Mouse (Mus musculus) MEL (cell line): ENCODE results near the gene Rtn4rl2. TPM values are rescaled to one million over a fixed set of nuclear protein-coding genes. Genes with fewer than 3 reads are reported as not detected.

ENCODE experiments used
- DNase-seq: peaks from one replicate; pipeline ENCODE4 v3.0.0; 2011; ENCODE audit warnings: low read depth, low spot score
- H3K27ac ChIP-seq: 2 replicates; pipeline ENCODE4 v1.5.1; 2012; ENCODE audit warnings: low read depth, mild to moderate bottlenecking, control low read depth, low read length, moderate library complexity; ENCODE audit not compliant: control insufficient read depth
- H3K27me3 ChIP-seq, 2 experiments: fragments of 150-350 bp in 1 of 2; sonication (generic) in 1 of 2; 2 replicates each; pipeline ENCODE4 v1.6.1; 2012; ENCODE audit warnings: low read length in 2 of 2, mild to moderate bottlenecking in 2 of 2, improper control_type of control experiment in 1 of 2, moderate library complexity in 1 of 2; ENCODE audit not compliant: insufficient read depth in 2 of 2, control insufficient read depth in 1 of 2
- H3K36me3 ChIP-seq, 2 experiments: 2 replicates each; pipeline ENCODE4 v1.6.1; 2012 to 2014; ENCODE audit warnings: low read length in 2 of 2, improper control_type of control experiment in 1 of 2, inconsistent platforms in 1 of 2, mild to moderate bottlenecking in 1 of 2; ENCODE audit not compliant: insufficient read depth in 2 of 2, control insufficient read depth in 1 of 2
- H3K4me1 ChIP-seq, 2 experiments: fragments of 150-350 bp in 1 of 2; sonication (generic) in 1 of 2; 2 replicates each; pipeline ENCODE4 v1.6.1; 2012; ENCODE audit warnings: low read length in 2 of 2, improper control_type of control experiment in 1 of 2, mild to moderate bottlenecking in 1 of 2; ENCODE audit not compliant: insufficient read depth in 2 of 2, control insufficient read depth in 1 of 2
- H3K4me3 ChIP-seq, 2 experiments: fragments of 150-350 bp in 1 of 2; sonication (generic) in 1 of 2; 2 replicates each; pipeline ENCODE4 v1.5.1; 2012; ENCODE audit warnings: low read depth in 2 of 2, low read length in 2 of 2, mild to moderate bottlenecking in 2 of 2, moderate library complexity in 2 of 2, control low read depth in 1 of 2, improper control_type of control experiment in 1 of 2; ENCODE audit not compliant: control insufficient read depth in 1 of 2, insufficient read depth in 1 of 2
- H3K79me2 ChIP-seq: 2 replicates; pipeline ENCODE4 v1.6.1; 2012; ENCODE audit warnings: mild to moderate bottlenecking, low read length, moderate library complexity; ENCODE audit not compliant: control insufficient read depth, poor library complexity, insufficient read depth
- H3K9ac ChIP-seq: 2 replicates; pipeline ENCODE4 v1.6.1; 2012; ENCODE audit warnings: low read depth, mild to moderate bottlenecking, control low read depth, low read length, moderate library complexity; ENCODE audit not compliant: control insufficient read depth, poor library complexity, severe bottlenecking
- H3K9me3 ChIP-seq: fragments of 150-350 bp; sonication (generic); replicated peaks from 2 replicates; pipeline ENCODE4 v1.6.1; 2012; ENCODE audit warnings: mild to moderate bottlenecking, low read length, improper control_type of control experiment, moderate library complexity; ENCODE audit not compliant: insufficient read depth
- CHD1 ChIP-seq: IDR thresholded peaks from 2 replicates; pipeline ENCODE4 v1.6.1; 2012; ENCODE audit warnings: low read depth, mild to moderate bottlenecking, inconsistent platforms, low read length, improper control_type of control experiment
- CTCF ChIP-seq, 3 experiments: IDR thresholded peaks in 2 of 3; conservative IDR thresholded peaks in 1 of 3; 2 replicates each; pipeline ENCODE4 v1.5.1; 2011 to 2012; ENCODE audit warnings: low read length in 3 of 3, low read depth in 2 of 3, mild to moderate bottlenecking in 2 of 3, improper control_type of control experiment in 1 of 3, inconsistent platforms in 1 of 3, mixed read lengths in 1 of 3, moderate library complexity in 1 of 3; ENCODE audit not compliant: control insufficient read depth in 1 of 3, insufficient read depth in 1 of 3, poor library complexity in 1 of 3, severe bottlenecking in 1 of 3
- ELF1 ChIP-seq: IDR thresholded peaks from 2 replicates; pipeline ENCODE4 v1.6.1; 2014; ENCODE audit warnings: low read depth, mild to moderate bottlenecking, inconsistent platforms, low read length, improper control_type of control experiment, moderate library complexity
- EP300 ChIP-seq, 2 experiments: IDR thresholded peaks; 2 replicates each; pipeline ENCODE4 v1.6.1; 2011; ENCODE audit warnings: improper control_type of control experiment in 2 of 2, low read length in 2 of 2, low read depth in 1 of 2, mild to moderate bottlenecking in 1 of 2
- ETS1 ChIP-seq: IDR thresholded peaks from 2 replicates; pipeline ENCODE4 v1.6.1; 2012; ENCODE audit warnings: low read depth, mild to moderate bottlenecking, inconsistent platforms, low read length, improper control_type of control experiment, moderate library complexity
- GATA1 ChIP-seq: IDR thresholded peaks from 2 replicates; pipeline ENCODE4 v1.6.1; 2011; ENCODE audit warnings: low read depth, low read length, improper control_type of control experiment
- HCFC1 ChIP-seq: IDR thresholded peaks from 2 replicates; pipeline ENCODE4 v1.6.1; 2012; ENCODE audit warnings: low read depth, mild to moderate bottlenecking, inconsistent platforms, low read length, improper control_type of control experiment, moderate library complexity
- KAT2A ChIP-seq: conservative IDR thresholded peaks from 2 replicates; pipeline ENCODE4 v1.6.1; 2012; ENCODE audit warnings: low read depth, low read length, improper control_type of control experiment, inconsistent platforms
- MAFK ChIP-seq: IDR thresholded peaks from 2 replicates; pipeline ENCODE4 v1.6.1; 2011; ENCODE audit warnings: low read depth, mild to moderate bottlenecking, low read length, improper control_type of control experiment, borderline replicate concordance
- MAX ChIP-seq: IDR thresholded peaks from 2 replicates; pipeline ENCODE4 v1.6.1; 2011; ENCODE audit warnings: low read length, improper control_type of control experiment
- MAZ ChIP-seq: IDR thresholded peaks from 2 replicates; pipeline ENCODE4 v1.6.1; 2012; ENCODE audit warnings: low read depth, mild to moderate bottlenecking, inconsistent platforms, low read length, improper control_type of control experiment
- MXI1 ChIP-seq: IDR thresholded peaks from 2 replicates; pipeline ENCODE4 v1.6.1; 2011; ENCODE audit warnings: mild to moderate bottlenecking, low read depth, low read length, improper control_type of control experiment
- MYC ChIP-seq: IDR thresholded peaks from 2 replicates; pipeline ENCODE4 v1.6.1; 2011; ENCODE audit warnings: low read depth, mild to moderate bottlenecking, low read length, improper control_type of control experiment, moderate library complexity
- NELFE ChIP-seq: IDR thresholded peaks from 2 replicates; pipeline ENCODE4 v1.6.1; 2011; ENCODE audit warnings: low read depth, low read length, improper control_type of control experiment
- NRF1 ChIP-seq: IDR thresholded peaks from 2 replicates; pipeline ENCODE4 v1.6.1; 2014; ENCODE audit warnings: low read depth, mild to moderate bottlenecking, inconsistent platforms, low read length, improper control_type of control experiment, moderate library complexity; ENCODE audit not compliant: poor library complexity, insufficient read depth, severe bottlenecking
- POLR2A ChIP-seq, 2 experiments: IDR thresholded peaks; 2 replicates each; pipeline ENCODE4 v1.6.1; 2011 to 2012; ENCODE audit warnings: low read length in 2 of 2, mild to moderate bottlenecking in 2 of 2, control low read depth in 1 of 2, improper control_type of control experiment in 1 of 2, low read depth in 1 of 2, moderate library complexity in 1 of 2; ENCODE audit not compliant: control insufficient read depth in 1 of 2, insufficient read depth in 1 of 2, poor library complexity in 1 of 2
- POLR2AphosphoS2 ChIP-seq: IDR thresholded peaks from 2 replicates; pipeline ENCODE4 v1.6.1; 2011; ENCODE audit warnings: low read length, improper control_type of control experiment
- POLR2AphosphoS5 ChIP-seq: IDR thresholded peaks from 2 replicates; pipeline ENCODE4 v1.6.1; 2012; ENCODE audit warnings: low read depth, borderline replicate concordance, mild to moderate bottlenecking, inconsistent platforms, low read length, moderate library complexity, mixed read lengths
- RCOR1 ChIP-seq: IDR thresholded peaks from 2 replicates; pipeline ENCODE4 v1.6.1; 2012; ENCODE audit warnings: low read depth, mild to moderate bottlenecking, inconsistent platforms, low read length, improper control_type of control experiment
- SIN3A ChIP-seq: IDR thresholded peaks from 2 replicates; pipeline ENCODE4 v1.6.1; 2012; ENCODE audit warnings: low read length, improper control_type of control experiment, inconsistent platforms
- SMC3 ChIP-seq: IDR thresholded peaks from 2 replicates; pipeline ENCODE4 v1.6.1; 2011; ENCODE audit warnings: low read depth, low read length, improper control_type of control experiment
- TAL1 ChIP-seq: IDR thresholded peaks from 2 replicates; pipeline ENCODE4 v1.6.1; 2012; ENCODE audit warnings: mild to moderate bottlenecking, inconsistent platforms, low read length, moderate library complexity, mixed read lengths
- TBP ChIP-seq: IDR thresholded peaks from 2 replicates; pipeline ENCODE4 v1.8.0; 2011; ENCODE audit warnings: low read depth, low read length, improper control_type of control experiment
- TCF12 ChIP-seq: IDR thresholded peaks from 2 replicates; pipeline ENCODE4 v1.6.1; 2014; ENCODE audit warnings: low read depth, mild to moderate bottlenecking, inconsistent platforms, low read length, improper control_type of control experiment, moderate library complexity
- USF1 ChIP-seq: IDR thresholded peaks from 2 replicates; pipeline ENCODE4 v1.6.1; 2014; ENCODE audit warnings: low read depth, mild to moderate bottlenecking, inconsistent platforms, low read length, improper control_type of control experiment, moderate library complexity
- ZMIZ1 ChIP-seq: IDR thresholded peaks from 2 replicates; pipeline ENCODE4 v1.6.1; 2012; ENCODE audit warnings: low read depth, mild to moderate bottlenecking, inconsistent platforms, low read length, improper control_type of control experiment, moderate library complexity
- ZNF384 ChIP-seq: IDR thresholded peaks from 2 replicates; pipeline ENCODE4 v1.6.1; 2012; ENCODE audit warnings: low read depth, mild to moderate bottlenecking, inconsistent platforms, low read length, improper control_type of control experiment
- polyA plus RNA-seq, 2 experiments: library from polyadenylated mRNA; stranded (reverse) in 1 of 2; unstranded in 1 of 2; fragments of >175 nt in 1 of 2; fragments of >200 nt in 1 of 2; gene quantifications; 2 replicates each; pipeline versions ENCODE4 v1.2.1 to v1.2.4; 2012; ENCODE audit warnings: low replicate concordance in 2 of 2, low read depth in 1 of 2; ENCODE audit not compliant: insufficient read length in 2 of 2, insufficient read depth in 1 of 2, missing spikeins in 1 of 2
- total RNA-seq: library from RNA; depleted of rRNA; stranded (reverse); fragments of 300-350 nt; gene quantifications from 2 replicates; pipeline ENCODE4 v1.2.3, GENCODE M21; 2012

The Rtn4rl2 gene
- total and polyA plus RNA-seq, 3 experiments, result 0.12 to 1.1 TPM; not detected in 1

DNA sequence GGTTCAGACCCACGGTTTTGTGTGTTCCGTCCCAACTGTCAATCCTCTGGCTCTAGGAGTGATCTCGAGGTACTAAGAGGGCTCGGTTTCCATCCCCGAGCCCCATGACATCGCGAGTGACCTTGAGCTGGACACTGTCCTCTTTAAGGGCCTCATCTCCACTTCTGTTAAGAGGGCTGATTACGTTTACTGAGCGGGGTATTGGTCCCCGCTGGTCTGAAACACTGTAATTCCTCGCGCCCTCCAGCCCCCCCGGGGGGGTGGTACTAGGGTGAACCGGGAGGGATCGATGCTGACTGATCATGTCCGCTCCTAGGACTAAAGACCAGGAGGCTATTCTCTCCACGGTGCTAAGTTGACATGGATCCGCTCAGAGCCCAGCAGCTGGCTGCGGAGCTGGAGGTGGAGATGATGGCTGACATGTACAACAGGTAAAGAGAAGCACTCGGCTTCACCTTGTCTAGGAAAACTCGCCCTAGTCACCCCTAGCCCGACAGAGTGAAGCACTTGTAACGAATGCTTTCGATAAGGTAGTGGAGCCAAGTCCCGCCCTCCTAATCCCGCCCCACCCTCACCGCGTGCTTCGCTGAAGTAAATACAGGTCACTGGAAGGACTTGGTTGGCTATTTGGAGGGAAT is 59.1 kb downstream of the Rtn4rl2 start:
- no peaks in the 10 kb centered on the region for H3K9me3 ChIP-seq
- peak; percentile 60 for TF ChIP-seq TBP
- TF ChIP-seq MAZ, result peak; percentile 34; the same call in 1 of the 2 replicates
- TF ChIP-seq CTCF (IDR thresholded peaks at IDR 0.05 in 2 of 3, conservative IDR thresholded peaks at IDR 0.05 in 1 of 3; ENCODE audit: control insufficient read depth in 1 of 3, insufficient read depth in 1 of 3, low read depth in 2 of 3, low read length in 3 of 3, poor library complexity in 1 of 3, severe bottlenecking in 1 of 3), result no peak
- peak in 1 of 2 experiments; percentile 39; a peak in 2 of 4 replicates for TF ChIP-seq POLR2A (IDR thresholded peaks at IDR 0.05; ENCODE audit: control insufficient read depth in 1 of 2, insufficient read depth in 1 of 2, low read depth in 1 of 2, low read length in 2 of 2, poor library complexity in 1 of 2)
- peak; percentile 57 for TF ChIP-seq NELFE
- 0 out of 2 replicates have a peak, but pooled peaks have one; percentile 5 for TF ChIP-seq GATA1
- no peak for TF ChIP-seq MAFK
- peak; percentile 78 for DNase-seq
- H3K4me1 ChIP-seq, result peaks cover 0 to 22% of the 10 kb centered on the region in 2 experiments; a peak in 2 of 4 replicates
- H3K36me3 ChIP-seq, result peaks cover 0 to 11% of the 10 kb centered on the region in 2 experiments; a peak in 2 of 4 replicates
- H3K27me3 ChIP-seq, result no peaks in the 10 kb centered on the region
- peak overlapping the region; percentile 96 for H3K9ac ChIP-seq
- peaks cover 16% of the 10 kb centered on the region for H3K79me2 ChIP-seq
- H3K27ac ChIP-seq, result peak overlapping the region; percentile 78
- H3K4me3 ChIP-seq, result peak overlapping the region; percentile 74 to 99

DNA sequence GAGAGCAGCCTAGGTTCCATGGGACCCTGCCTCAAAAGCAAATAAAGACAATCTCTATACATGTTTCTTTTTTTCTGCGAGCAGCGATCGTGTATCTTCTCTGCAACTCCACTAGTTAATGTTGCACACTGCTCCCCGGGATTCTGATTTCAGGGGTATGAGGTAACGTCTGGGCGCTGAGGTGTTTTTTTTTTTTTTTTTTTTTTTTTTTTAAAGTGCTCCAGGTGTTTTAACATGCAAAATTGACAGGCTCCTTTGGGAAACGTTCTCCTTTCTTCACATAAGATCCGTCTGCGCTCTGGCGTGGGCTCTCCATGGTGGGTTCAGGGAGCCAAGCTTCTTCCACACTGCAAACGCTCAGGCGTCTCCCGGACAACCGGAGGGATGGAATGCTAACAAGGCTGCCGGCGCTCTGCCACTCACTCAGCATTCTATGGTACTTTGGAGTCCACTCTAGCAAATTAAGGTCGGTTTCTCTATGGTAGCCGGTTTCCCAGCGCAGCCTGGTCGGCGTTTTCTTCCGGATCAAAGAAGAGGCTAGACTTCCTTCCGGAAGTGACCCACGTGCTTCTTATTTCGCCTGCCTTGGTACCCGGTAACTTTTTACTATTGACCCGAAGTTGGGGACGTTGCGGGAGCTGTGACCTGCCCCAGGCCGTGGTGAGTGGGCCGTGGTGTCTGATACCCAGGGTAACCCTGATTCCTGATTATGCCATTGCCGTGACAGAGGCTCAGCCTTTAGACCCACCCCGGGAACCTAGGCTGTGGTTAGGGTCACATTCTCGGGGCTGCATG is 59.8 kb downstream of the Rtn4rl2 start, which contains the start of gene Timm10:
TSS of gene Timm10 (plus strand) at position 510 of the 795 bp plus-strand sequence.
- peak; percentile 96 for DNase-seq
- peak; percentile 100 for TF ChIP-seq MYC
- TF ChIP-seq EP300 (IDR thresholded peaks at IDR 0.05; ENCODE audit: low read depth in 1 of 2, low read length in 2 of 2), result peak in 1 of 2 experiments; percentile 13; a peak in 1 of 4 replicates
- TF ChIP-seq ZNF384, result peak; percentile 71; the same call in 1 of the 2 replicates
- no peak for TF ChIP-seq CHD1
- TF ChIP-seq NELFE, result peak; percentile 73
- TF ChIP-seq TBP, result peak; percentile 94
- peak; percentile 100 for TF ChIP-seq MXI1
- TF ChIP-seq RCOR1, result no peak
- TF ChIP-seq POLR2AphosphoS5, result no peak
- TF ChIP-seq KAT2A, result peak; percentile 89
- TF ChIP-seq ELF1, result peak; percentile 94
- peak; percentile 69; the same call in 1 of the 2 replicates for TF ChIP-seq ETS1
- no peak for TF ChIP-seq SMC3
- peak in 1 of 2 experiments; percentile 64; a peak in 3 of 4 replicates for TF ChIP-seq POLR2A (IDR thresholded peaks at IDR 0.05; ENCODE audit: control insufficient read depth in 1 of 2, insufficient read depth in 1 of 2, low read depth in 1 of 2, low read length in 2 of 2, poor library complexity in 1 of 2)
- peak; percentile 50; the same call in 1 of the 2 replicates for TF ChIP-seq NRF1
- no peak for TF ChIP-seq TAL1
- TF ChIP-seq USF1, result peak; percentile 82
- TF ChIP-seq MAX, result peak; percentile 98
- TF ChIP-seq HCFC1, result peak; percentile 97
- peak; percentile 43; the same call in 1 of the 2 replicates for TF ChIP-seq ZMIZ1
- TF ChIP-seq POLR2AphosphoS2, result no peak
- peak; percentile 51; the same call in 1 of the 2 replicates for TF ChIP-seq TCF12
- TF ChIP-seq SIN3A, result peak; percentile 100
- peak within 1 kb of the TSS; percentile 74 to 99 for H3K4me3 ChIP-seq
- H3K79me2 ChIP-seq, result peaks cover 16% of the 10 kb centered on the region
- peaks cover 0 to 17% of the 10 kb centered on the region in 2 experiments; a peak in 2 of 4 replicates for H3K4me1 ChIP-seq
- peak within 1 kb of the TSS; percentile 78 for H3K27ac ChIP-seq
- H3K9me3 ChIP-seq, result no peaks in the 10 kb centered on the region
- peaks cover 0 to 11% of the 10 kb centered on the region in 2 experiments; a peak in 2 of 4 replicates for H3K36me3 ChIP-seq
- no peaks in the 10 kb centered on the region for H3K27me3 ChIP-seq
- H3K9ac ChIP-seq, result peak within 1 kb of the TSS; percentile 96
